Mouse (Mus musculus): ENCODE measurements at regions not wholly inside any gene's neighbourhood (a gene's known extent, or its start where the extent isn't known, plus 50 kb on each side); places are given as distances from the start of the nearest gene placed in this dataset.

DNA sequence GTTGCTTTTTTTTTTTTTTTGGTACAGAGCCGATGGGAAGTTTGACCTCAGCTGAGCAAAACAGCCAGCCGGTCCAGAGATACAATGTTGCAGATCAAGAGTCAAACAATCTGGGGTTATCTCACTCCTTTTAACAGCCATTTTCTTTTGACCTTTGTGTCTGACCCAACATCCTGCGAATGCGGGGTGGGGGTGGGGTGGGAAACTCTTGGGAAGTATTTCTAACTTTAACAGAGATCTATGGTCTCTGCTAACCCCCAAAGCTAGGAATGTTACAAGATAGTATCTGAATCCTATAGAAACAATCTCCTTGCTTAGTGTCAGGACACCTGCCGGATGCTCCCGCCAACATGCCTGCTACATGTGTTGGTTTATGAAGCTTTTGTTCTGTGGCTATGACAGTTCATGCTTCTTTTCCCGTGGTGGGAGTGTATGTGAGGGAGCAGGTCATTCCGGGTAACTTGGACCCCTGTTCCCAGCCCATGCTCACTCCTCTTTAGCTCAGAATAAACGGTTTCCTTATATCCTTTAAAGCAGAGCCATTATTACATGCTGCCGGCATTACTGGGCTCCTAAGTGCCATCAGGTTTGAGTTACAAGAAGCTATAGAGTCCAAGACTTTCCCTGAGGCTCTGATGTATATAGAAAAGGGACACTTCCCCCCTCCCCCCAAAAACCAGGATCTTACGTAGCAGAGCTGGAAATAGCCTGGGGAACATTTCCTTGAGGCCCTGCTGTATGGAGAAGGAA is 92.2 kb upstream of the Cpsf6 start:
- no peak for TF ChIP-seq GATA1 (IDR thresholded peaks at IDR 0.05; ENCODE audit: low read length)

DNA sequence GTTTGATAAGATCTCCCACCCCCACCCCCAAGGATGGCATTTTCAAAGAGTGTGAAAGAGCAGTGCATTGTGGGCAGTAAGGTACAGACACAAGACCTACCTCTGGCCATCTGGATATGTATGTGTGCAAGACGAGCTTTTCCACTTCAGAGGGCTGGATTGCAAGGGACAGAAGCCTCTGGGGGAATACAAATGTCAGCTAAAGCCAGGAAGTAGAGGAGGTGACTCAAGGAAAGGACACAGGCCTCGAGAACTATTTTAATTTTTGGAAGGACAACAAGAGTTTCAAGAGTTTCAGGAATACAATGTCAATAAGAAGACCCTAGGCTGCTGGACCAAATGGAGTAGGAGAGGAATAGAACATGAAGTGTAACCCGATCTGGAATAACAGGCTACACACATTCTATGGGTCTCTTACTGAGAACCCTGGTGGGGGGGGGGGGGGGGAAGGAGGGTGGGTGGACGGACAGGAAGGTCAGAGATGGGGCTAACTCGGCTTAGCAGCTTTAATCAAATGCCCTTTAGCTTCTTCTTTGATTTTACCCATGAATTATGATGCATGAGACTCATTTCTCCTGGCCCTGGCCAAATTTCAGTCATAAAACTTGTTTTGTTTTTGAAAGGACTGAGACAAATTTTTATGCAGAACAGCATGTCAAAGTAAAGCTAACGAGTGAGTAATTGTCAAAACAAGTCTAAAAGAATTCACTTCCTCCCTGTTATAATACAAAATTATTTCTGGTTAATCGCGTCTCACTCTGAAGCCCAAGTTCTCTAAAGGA is 91.4 kb upstream of the Cpsf6 start:
- no peak for TF ChIP-seq GATA1 (IDR thresholded peaks at IDR 0.05; ENCODE audit: low read length)

DNA sequence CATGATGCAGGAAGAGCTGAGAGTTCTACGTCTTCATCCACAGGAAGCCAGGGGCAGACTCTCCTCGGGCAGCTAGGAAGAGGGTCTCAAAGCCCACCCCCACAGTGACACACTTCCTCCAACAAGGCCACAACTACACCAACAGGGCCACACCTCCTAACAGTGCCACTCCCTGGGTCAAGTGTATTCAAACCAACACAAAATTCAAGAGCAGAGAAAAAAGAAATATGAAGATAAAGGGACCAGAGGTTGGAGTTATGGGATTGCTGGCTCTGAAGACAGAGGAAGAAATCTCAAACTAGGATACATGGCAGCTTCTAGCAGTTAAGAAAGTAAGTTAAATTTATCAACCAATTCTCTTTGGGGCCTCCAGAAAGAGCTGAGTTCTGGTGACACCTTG is 90.7 kb upstream of the Cpsf6 start:
- no peak for TF ChIP-seq GATA1 (IDR thresholded peaks at IDR 0.05; ENCODE audit: low read length)

DNA sequence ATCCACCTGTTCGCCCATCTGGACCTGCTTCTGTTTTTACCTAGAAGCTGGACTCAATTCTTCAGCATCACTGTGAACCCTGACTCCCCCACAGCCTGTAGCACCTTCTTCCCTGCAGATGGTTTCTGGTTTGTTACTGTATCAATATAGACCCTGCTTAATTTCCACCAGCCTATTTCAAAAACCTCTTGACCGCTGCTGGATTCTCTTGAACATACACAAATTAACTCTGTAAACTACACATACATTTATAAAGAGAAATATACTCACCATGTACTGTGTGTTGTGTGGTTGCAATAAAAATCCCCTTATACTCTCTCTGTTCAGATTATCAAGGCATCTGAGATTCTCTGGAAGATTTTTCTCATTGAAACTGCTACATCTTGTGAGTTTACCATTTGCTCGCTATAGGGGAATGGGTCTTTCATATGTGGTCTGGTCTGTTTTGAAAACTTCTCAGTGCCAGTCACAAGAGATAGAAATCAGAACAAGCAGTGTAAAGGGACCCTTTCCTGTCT is 89.8 kb upstream of the Cpsf6 start:
- TF ChIP-seq GATA1 (IDR thresholded peaks at IDR 0.05; ENCODE audit: low read length), result no peak

DNA sequence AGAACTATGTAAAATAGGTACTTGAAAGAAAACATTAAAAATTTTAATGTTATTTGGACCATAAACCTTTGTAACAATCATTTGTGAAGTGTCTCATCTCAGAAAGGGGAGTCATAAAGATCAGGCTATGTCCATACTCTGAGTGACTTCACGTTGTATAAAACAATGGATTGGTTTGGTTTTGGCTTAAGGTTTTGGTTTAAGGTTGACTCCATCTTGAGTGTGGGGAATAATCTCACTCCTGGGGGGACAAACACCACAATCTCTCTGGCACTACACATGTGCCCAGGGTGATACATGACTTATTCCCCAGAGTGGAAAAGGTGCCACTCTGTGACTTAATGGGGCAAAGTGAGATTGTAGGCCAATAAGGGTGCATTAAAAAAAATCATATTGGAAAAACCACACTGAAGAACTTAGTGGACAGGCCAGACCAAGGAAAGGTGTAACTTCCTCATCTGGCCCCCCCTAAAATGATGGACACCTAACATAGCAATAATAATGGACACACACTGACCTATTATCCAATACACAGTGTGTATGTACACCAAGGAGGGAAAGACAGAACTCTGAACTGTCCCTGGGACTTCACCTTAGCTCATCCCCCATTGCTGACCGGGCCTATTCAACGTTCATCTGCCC is 89.2 kb upstream of the Cpsf6 start:
- TF ChIP-seq GATA1 (IDR thresholded peaks at IDR 0.05; ENCODE audit: low read length), result no peak

DNA sequence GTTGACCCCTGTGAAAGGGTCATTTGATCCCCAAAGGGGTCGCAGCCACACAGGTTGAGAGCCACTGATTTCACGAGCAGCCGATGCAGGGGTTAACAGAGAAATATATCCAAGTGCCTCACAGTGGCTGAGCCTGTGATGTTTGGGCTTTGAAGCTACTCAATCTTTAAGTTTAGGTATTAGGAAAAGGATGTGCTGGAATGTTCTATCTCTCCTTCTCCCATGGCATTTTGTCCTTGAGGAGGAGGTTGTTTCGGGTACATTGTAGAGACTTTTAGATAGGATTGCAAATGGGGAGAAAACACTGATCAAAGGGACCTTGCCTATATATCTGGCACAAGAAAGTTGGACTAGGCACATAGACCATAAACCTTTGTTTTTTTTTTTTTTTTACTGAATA is 88.6 kb upstream of the Cpsf6 start:
- no peak for TF ChIP-seq GATA1 (IDR thresholded peaks at IDR 0.05; ENCODE audit: low read length)

DNA sequence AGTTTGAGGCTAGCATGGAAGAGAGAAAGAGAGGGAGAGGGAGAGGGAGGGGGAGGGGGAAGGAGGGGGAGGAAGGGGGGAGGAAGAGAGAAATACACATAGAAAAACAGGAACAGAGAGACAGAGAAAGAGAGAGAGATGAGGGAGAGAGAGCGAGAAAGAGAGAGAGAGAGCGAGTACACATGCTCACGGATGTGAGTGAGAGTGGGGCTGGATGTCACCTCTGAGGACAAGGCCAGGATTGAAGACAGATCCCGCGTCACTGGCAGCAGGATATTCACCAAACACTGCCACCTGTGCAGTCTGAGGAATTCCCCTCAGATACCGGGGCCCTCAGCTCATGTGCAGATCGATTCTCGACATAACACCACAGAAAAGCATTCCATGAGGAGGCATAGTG is 87.3 kb upstream of the Cpsf6 start:
- TF ChIP-seq GATA1 (IDR thresholded peaks at IDR 0.05; ENCODE audit: low read length), result no peak

DNA sequence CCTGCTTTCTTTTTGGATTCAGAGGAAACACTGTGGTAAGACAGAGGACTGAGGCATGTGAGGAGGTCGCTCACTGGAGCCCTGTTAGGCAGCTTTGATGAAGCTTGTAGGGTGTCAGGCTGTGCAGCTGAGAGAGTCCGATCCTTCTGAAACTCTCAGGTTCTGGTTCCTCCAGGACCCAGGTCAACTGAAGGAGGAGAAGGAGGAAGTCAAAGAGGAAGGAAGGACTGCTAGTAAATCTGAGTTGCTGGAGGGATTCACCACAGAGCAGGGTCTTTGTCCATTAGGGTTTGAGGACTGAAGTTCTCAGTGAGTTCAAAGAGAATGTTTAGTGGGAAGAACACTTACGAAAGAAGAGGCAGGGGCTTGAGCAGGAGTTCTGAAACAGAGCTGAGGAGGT is 86.6 kb upstream of the Cpsf6 start:
- TF ChIP-seq GATA1 (IDR thresholded peaks at IDR 0.05; ENCODE audit: low read length), result no peak

DNA sequence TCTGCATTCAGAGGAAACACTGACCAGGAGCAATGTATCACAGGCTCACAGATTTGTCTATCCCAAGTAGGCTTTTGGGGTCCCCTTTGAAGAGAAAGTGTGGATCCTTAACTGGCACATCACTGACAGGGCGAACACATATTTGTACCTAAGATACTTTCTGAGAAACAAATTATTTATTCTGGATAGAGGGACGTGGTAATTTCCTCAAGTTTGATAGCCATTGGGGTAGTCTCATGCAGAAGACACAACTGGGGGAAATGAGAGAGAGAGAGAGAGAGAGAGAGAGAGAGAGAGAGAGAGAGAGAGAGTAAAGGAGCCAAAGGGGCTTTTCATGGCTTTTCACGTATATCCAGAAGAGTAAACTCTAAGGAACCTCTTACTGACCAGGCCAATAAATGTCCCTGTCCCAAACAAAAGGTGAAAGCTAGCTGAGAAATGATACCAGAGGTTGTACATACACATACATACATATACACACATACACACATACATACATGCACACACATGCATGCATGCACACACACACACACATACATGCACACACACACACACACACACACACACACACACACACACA is 85.9 kb upstream of the Cpsf6 start:
- TF ChIP-seq GATA1 (IDR thresholded peaks at IDR 0.05; ENCODE audit: low read length), result no peak

DNA sequence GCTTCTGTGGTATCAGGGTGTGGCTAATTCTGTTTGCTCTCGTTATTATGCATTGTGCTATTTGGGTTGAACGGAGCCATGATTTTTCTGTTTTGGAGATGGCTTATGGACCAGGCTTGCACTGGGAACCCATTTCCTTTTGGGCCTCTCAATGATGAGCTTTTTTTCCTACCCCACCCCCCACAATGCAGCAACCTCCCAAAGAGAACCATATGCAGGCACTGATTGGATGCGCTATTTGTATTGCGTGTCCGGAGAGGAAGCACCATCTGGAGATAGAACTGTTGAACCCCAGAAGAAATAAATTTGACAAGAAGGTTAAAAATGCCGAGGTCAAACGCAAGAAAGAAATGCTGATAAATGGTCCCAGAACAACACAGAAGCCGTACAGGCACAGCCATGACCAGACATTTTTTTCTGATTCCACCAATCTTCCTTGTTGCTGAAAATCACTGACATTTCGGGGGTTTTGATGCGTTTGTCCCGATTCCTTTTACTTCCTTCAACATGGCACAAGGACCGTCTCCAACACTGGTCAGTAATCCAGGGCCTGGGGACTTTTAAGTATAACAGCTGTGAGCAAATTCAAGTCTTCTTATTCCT is 85.3 kb upstream of the Cpsf6 start:
- no peak for TF ChIP-seq GATA1 (IDR thresholded peaks at IDR 0.05; ENCODE audit: low read length)

DNA sequence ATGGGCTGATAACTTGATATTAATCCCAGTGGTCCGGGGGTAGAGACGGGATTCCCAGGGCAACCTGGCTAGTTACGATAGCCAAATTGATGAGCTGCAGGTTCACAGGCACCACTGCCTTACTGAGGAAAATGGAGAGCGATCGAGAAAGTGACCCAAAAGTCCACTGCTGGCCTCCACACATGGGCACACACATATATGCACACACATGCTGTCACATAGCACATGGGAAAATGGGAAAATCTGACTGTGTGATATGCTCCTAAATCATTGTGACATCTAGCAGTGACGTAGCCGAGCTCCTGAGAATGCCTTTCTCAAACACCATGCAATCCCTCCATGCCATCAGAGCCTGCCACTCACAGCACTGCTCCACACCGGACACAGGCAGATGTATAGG is 83.8 kb upstream of the Cpsf6 start:
- no peak for TF ChIP-seq GATA1 (IDR thresholded peaks at IDR 0.05; ENCODE audit: low read length)

DNA sequence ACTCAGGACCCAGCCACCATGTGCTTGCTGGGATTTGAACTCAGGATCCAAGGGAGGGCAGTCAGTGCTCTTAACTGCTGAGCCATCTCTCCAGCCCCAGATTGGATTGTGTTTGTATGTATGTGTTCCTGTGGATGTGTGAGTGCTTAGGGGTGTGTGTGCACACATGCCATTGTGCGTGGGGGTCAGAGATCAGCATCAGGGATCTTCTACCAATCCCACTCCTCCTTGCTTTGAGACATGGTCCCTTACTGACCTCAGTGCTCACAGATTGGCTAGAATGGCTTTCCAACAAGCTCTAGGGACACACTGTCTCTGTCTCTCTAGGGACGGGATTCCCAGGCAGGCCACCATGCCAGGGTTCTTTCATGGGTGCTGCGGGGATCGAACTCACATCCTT is 83.1 kb upstream of the Cpsf6 start:
- TF ChIP-seq GATA1 (IDR thresholded peaks at IDR 0.05; ENCODE audit: low read length), result no peak

DNA sequence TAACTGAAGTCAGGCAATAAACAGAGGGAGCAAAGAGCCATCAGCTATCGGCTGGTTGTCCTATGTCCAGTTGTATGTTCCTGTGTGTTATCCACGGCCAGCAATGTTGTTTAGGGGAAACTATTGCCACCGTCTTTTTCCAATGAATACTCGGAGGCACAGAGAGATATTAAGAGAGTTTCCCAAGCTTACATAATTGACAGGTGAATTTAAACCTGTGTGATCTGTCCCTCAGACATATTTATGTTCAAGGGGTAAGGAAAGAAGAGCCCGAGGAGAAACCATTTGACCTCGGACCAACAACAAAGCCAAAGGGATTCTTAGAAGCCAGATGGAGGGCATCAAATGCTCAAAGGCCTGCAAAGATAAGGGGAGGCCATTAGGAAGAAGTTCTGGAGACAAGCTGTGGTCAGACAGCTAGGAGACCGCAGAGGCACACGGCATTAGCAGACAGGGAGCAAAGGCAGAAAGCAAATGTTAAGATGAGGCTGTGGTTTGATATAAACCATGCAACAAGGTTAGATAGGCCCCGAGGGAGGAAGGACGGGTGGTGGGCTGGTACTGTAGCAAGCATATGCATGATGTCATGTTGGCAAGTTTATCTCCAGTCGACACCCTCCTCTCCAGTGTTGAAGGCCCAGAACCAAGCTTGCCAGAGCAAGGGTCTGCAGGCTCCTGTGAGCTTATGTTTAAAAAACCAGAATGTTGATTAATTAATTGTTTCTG is 82.1 kb upstream of the Cpsf6 start:
- TF ChIP-seq GATA1 (IDR thresholded peaks at IDR 0.05; ENCODE audit: low read length), result peak; percentile 30

DNA sequence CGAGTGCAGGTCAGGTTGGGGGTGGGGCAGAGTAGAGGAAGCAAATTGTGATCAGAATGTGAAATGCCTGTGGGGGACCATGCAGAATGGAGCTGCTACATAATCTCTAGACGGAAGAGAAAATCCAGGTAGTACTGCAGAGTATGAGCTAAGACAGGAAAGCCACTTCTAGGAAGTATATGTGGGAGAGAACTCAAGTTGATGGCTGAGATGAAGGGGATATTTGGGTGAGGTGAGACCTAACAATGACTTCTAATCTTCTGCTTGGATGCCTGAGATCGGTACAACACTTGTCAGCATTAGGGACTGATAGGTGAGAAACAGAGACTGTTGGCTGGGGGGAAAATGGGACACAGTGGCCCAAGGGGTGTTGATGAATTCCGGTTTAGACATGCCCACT is 81.4 kb upstream of the Cpsf6 start:
- TF ChIP-seq GATA1 (IDR thresholded peaks at IDR 0.05; ENCODE audit: low read length), result no peak

DNA sequence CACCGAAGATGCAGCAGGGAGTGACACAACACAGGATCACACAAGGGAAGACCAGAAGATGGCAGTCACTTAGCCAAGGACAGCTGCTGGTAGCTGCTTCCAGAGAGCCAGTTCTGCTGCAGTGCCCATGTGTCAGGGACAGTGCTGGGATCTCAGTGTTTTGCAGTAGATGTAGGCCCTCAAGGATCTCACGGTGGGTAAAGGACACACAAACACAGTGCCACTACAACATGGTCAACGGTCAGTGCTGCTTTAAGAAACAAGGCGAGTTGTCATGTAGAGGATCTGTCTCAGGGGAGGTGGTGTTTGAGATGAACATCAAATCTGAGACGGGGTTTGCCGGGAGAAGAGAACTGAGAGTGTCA is 80.5 kb upstream of the Cpsf6 start:
- TF ChIP-seq GATA1 (IDR thresholded peaks at IDR 0.05; ENCODE audit: low read length), result no peak

Data from G1E-ER4 (cell line).